Mouse (Mus musculus) stomach, postnatal 0 days (tissue): Measurements from ENCODE around the gene Fam234b. TPM values are rescaled to one million over a fixed set of nuclear protein-coding genes. Genes with fewer than 3 reads are reported as not detected.
A peak's percentile ranks its signal among the peaks of the same experiment; 100 is the strongest.

Experiments
- ATAC-seq: fragments of 200-750 bp; cut with Nextera tagmentation; 2 replicates; pipeline ENCODE4 v1.8.0; 2017; ENCODE audit not compliant: low FRiP score, low TSS enrichment
- DNase-seq: peaks from one replicate; pipeline ENCODE4 v3.0.0-alpha.2; 2016; ENCODE audit warnings: low spot score
- H3K27ac ChIP-seq: fragments of 300-500 bp; sonication (generic); replicated peaks from 2 replicates; pipeline ENCODE4 v1.5.1; 2014; ENCODE audit warnings: mild to moderate bottlenecking, control low read depth
- H3K27me3 ChIP-seq: fragments of 300-500 bp; sonication (generic); 2 replicates; pipeline ENCODE4 v1.6.1; 2014; ENCODE audit warnings: low read length; ENCODE audit not compliant: control insufficient read depth, insufficient read depth
- H3K36me3 ChIP-seq: fragments of 300-500 bp; sonication (generic); 2 replicates; pipeline ENCODE4 v1.6.1; 2014; ENCODE audit warnings: low read length, mixed read lengths; ENCODE audit not compliant: control insufficient read depth, insufficient read depth
- H3K4me1 ChIP-seq: fragments of 300-500 bp; sonication (generic); replicated peaks from 2 replicates; pipeline ENCODE4 v1.6.1; 2014; ENCODE audit warnings: antibody characterized with exemption; ENCODE audit not compliant: control insufficient read depth, insufficient read depth
- H3K4me2 ChIP-seq: fragments of 300-500 bp; sonication (generic); replicated peaks from 2 replicates; pipeline ENCODE4 v1.6.1; 2014; ENCODE audit warnings: low read depth, mild to moderate bottlenecking, control low read depth, moderate library complexity
- H3K4me3 ChIP-seq: fragments of 300-500 bp; sonication (generic); 2 replicates; pipeline ENCODE4 v1.5.1; 2014; ENCODE audit warnings: low read depth, low read length, control low read depth
- H3K9ac ChIP-seq: fragments of 300-500 bp; sonication (generic); 2 replicates; pipeline ENCODE4 v1.6.1; 2014; ENCODE audit warnings: mild to moderate bottlenecking, low read length, control low read depth, mixed read lengths
- H3K9me3 ChIP-seq: fragments of 300-500 bp; sonication (generic); 2 replicates; pipeline ENCODE4 v1.6.1; 2016; ENCODE audit warnings: low read length; ENCODE audit not compliant: control insufficient read depth
- CTCF ChIP-seq: IDR thresholded peaks from 2 replicates; pipeline ENCODE4 v1.5.1; 2016; ENCODE audit warnings: antibody characterized with exemption, low read depth, mild to moderate bottlenecking, moderate library complexity
- EP300 ChIP-seq: optimal IDR thresholded peaks from 2 replicates; pipeline ENCODE3; 2016; ENCODE audit warnings: antibody characterized with exemption
- WGBS: fragments of 180-500 bp; shearing (Covaris S2); extraction: QIAGEN DNeasy Blood & Tissue Kit; methylation state at CpG from one replicate; pipeline ENCODE4 v1.1.7; 2014; 5-methylcytosine and 5-hydroxymethylcytosine counted together
- polyA plus RNA-seq: library from polyadenylated mRNA; unstranded; fragments of >200 nt; fragmentation: Nextera tagmentation; extraction: Ambion mirVana; gene quantifications from 2 replicates; pipeline ENCODE4 v1.2.1, GENCODE M21; 2015

Fam234b gene
- polyA plus RNA-seq, 1 experiment from 2014 or later = 12.4 TPM

GRCm38 (mm10) chr6:135169246-135169645 lies 28.5 kb upstream of the Fam234b start:
- ATAC-seq (no peak), DNase-seq (no peak)
- no peak overlapping the region for H3K27ac ChIP-seq
- no peaks in the 10 kb centered on the region for H3K27me3 ChIP-seq
- no peak overlapping the region for H3K9ac ChIP-seq
- no peak for TF ChIP-seq EP300
- TF ChIP-seq CTCF = no peak
- no peak overlapping the region for H3K4me3 ChIP-seq
- no peak overlapping the region for H3K4me2 ChIP-seq
- no peaks in the 10 kb centered on the region for H3K36me3 ChIP-seq
- WGBS = 77% methylated on average over 3 of the region's 3 CpGs
- H3K4me1 ChIP-seq = no peaks in the 10 kb centered on the region
- no peaks in the 10 kb centered on the region for H3K9me3 ChIP-seq

- Histone ChIP-seq H3K4me2 (no peak overlapping the region), H3K9me3 (no peaks in the 10 kb centered on the region), H3K27me3 (no peaks in the 10 kb centered on the region), H3K36me3 (no peaks in the 10 kb centered on the region), H3K9ac (no peak overlapping the region), H3K4me3 (no peak overlapping the region), H3K27ac (no peak overlapping the region), H3K4me1 (no peaks in the 10 kb centered on the region)
- TF ChIP-seq CTCF (no peak), EP300 (no peak)
- DNase-seq (no peak), ATAC-seq (no peak)
- 72% methylated on average over 14 of the region's 14 CpGs for WGBS
Measured at GRCm38 (mm10) chr6:135171736-135172135, 26.0 kb upstream of the Fam234b start.

GRCm38 (mm10) chr6:135175014-135175413 lies 22.8 kb upstream of the Fam234b start:
- TF ChIP-seq EP300 (no peak), CTCF (no peak)
- no peaks in the 10 kb centered on the region for H3K36me3 ChIP-seq
- no peak overlapping the region for H3K9ac ChIP-seq
- H3K4me3 ChIP-seq = no peak overlapping the region
- DNase-seq (no peak), ATAC-seq (no peak)
- H3K9me3 ChIP-seq = no peaks in the 10 kb centered on the region
- no peaks in the 10 kb centered on the region for H3K4me1 ChIP-seq
- H3K27ac ChIP-seq = no peak overlapping the region
- WGBS = 90% methylated on average over 1 of the region's 1 CpGs
- no peak overlapping the region for H3K4me2 ChIP-seq
- H3K27me3 ChIP-seq = no peaks in the 10 kb centered on the region

- Histone ChIP-seq H3K36me3 (no peaks in the 10 kb centered on the region), H3K27me3 (no peaks in the 10 kb centered on the region), H3K27ac (no peak overlapping the region), H3K9ac (no peak overlapping the region), H3K4me2 (no peak overlapping the region), H3K4me1 (no peaks in the 10 kb centered on the region), H3K4me3 (no peak overlapping the region), H3K9me3 (no peaks in the 10 kb centered on the region)
- no peak for ATAC-seq
- DNase-seq = no peak
- no peak for TF ChIP-seq CTCF
- no peak for TF ChIP-seq EP300
Measured at GRCm38 (mm10) chr6:135177271-135177670, 20.5 kb upstream of the Fam234b start.

- no peak for ATAC-seq
Measured at GRCm38 (mm10) chr6:135178599-135178998, 19.2 kb upstream of the Fam234b start.

GRCm38 (mm10) chr6:135182925-135183324 lies 14.9 kb upstream of the Fam234b start:
- Histone ChIP-seq H3K27me3 (no peaks in the 10 kb centered on the region), H3K4me1 (no peaks in the 10 kb centered on the region), H3K4me3 (no peak overlapping the region), H3K9ac (no peak overlapping the region), H3K27ac (no peak overlapping the region), H3K9me3 (no peaks in the 10 kb centered on the region), H3K4me2 (no peak overlapping the region), H3K36me3 (no peaks in the 10 kb centered on the region)
- TF ChIP-seq CTCF (peak; percentile 54), EP300 (no peak)
- ATAC-seq (no peak), DNase-seq (no peak)
- 50% methylated on average over 5 of the region's 5 CpGs for WGBS

More at GRCm38 (mm10) chr6:135178599-135178998, 19.2 kb upstream of the Fam234b start:
- no peak for TF ChIP-seq EP300
- no peak for TF ChIP-seq CTCF
- H3K4me3 ChIP-seq = no peak overlapping the region
- no peaks in the 10 kb centered on the region for H3K36me3 ChIP-seq
- H3K4me2 ChIP-seq = no peak overlapping the region
- no peak overlapping the region for H3K27ac ChIP-seq
- no peaks in the 10 kb centered on the region for H3K27me3 ChIP-seq
- no peaks in the 10 kb centered on the region for H3K4me1 ChIP-seq
- no peak overlapping the region for H3K9ac ChIP-seq
- H3K9me3 ChIP-seq = no peaks in the 10 kb centered on the region
- no peak for DNase-seq
- WGBS = 44% methylated on average over 3 of the region's 3 CpGs
